Mouse (Mus musculus): ENCODE results near the gene 1700042G07Rik. TPM values are rescaled to one million over a fixed set of nuclear protein-coding genes. Genes with fewer than 3 reads are reported as not detected.

Gene 1700042G07Rik
- polyA plus RNA-seq, 1 experiment from 2014 or later = not detected

DNA sequence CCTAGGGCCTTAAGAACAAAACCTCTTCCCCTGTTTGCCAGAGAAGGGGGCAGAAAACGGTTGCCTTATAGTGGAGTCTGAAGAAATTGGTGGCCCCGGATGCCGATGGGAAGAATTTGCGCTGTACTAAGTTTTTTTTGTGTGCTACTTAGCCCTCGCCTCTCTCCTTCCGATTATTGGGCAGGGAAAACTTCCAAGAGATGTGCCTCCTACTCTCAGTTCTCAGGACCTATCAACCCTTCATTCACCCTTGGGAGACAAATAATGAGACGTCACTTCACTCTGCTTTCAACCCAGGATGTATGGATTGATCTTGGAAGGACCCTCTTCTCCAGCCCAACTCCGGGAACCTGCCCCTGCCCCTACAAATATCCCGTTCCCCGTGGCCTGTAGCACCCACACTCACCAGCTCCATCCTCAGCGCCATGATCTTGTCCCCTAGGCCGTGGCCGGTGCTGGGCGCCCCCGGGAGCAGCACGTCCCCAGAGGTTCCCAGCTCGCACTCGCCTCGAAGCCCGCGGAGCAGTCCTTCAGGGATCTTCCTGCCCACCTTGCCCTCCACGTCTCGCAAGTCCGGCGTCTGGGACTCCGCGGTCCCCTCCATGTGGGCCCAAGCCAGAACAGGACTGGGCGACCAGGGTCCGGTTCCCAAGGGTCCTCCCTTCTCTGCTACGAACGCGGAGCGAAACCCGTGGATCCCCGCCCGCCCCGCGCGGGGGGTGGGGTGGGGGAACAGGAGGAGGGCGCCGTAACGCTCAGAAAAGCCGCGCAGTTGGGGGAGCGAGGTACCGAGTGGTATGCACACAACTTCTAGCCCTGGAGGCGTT, 29.1 kb upstream of the 1700042G07Rik start:
- Histone ChIP-seq H3K4me1 (peaks cover 14% of the 10 kb centered on the region), H3K27me3 (peaks cover 12% of the 10 kb centered on the region), H3K9me3 (no peaks in the 10 kb centered on the region), H3K27ac (no peak overlapping the region), H3K4me3 (peak overlapping the region; percentile 78), H3K36me3 (no peaks in the 10 kb centered on the region), H3K9ac (peak overlapping the region; percentile 81), H3K4me2 (replicated peaks) (peak overlapping the region; percentile 91)
- WGBS = under 1% methylated on average over 47 of the region's 47 CpGs
- peak; percentile 82 for ATAC-seq (ENCODE audit: low FRiP score, low read depth)

DNA sequence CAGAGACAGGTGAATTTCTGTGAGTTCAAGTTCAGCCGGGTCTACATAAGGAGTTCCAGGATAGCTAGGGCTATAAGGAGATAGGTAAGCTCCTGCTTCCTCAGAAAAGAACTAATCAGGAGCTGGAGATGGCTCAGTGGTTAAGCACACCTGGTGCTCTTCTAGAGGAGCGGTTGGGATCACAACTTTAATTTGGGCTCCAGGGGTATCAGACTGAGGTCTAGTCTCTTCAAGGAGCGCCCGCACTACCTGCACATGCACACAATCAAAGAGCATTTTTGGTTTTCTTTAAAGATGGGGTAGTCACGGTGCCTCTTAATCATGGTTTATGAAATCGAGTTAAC, 23.4 kb upstream of the 1700042G07Rik start:
- Histone ChIP-seq H3K9me3 (no peaks in the 10 kb centered on the region), H3K36me3 (peaks cover 34% of the 10 kb centered on the region), H3K27ac (peak overlapping the region; percentile 84), H3K4me3 (peak overlapping the region; percentile 77), H3K27me3 (no peaks in the 10 kb centered on the region), H3K4me1 (peaks cover 14% of the 10 kb centered on the region), H3K9ac (peak overlapping the region; percentile 94), H3K4me2 (replicated peaks) (peak overlapping the region; percentile 88)
- peak; percentile 9; the same call in 1 of the 2 replicates for ATAC-seq (ENCODE audit: low FRiP score, low read depth)
- WGBS = 22% methylated on average over 6 of the region's 6 CpGs

GRCm38 (mm10) chr4:116150156-116150861, 22.9 kb upstream of the 1700042G07Rik start:
- Histone ChIP-seq H3K27ac (peak overlapping the region; percentile 84), H3K4me2 (replicated peaks) (peak overlapping the region; percentile 88), H3K4me1 (peaks cover 14% of the 10 kb centered on the region), H3K27me3 (no peaks in the 10 kb centered on the region), H3K36me3 (peaks cover 39% of the 10 kb centered on the region), H3K9me3 (no peaks in the 10 kb centered on the region), H3K9ac (peak overlapping the region; percentile 94), H3K4me3 (peak overlapping the region; percentile 77)
- under 1% methylated on average over 60 of the region's 73 CpGs for WGBS
- peak; percentile 93 for ATAC-seq (ENCODE audit: low FRiP score, low read depth)

GRCm38 (mm10) chr4:116150862-116151221, 22.3 kb upstream of the 1700042G07Rik start:
- peak overlapping the region; percentile 94 for H3K9ac ChIP-seq
- ATAC-seq (ENCODE audit: low FRiP score, low read depth) = peak; percentile 38; the same call in 1 of the 2 replicates
- no peaks in the 10 kb centered on the region for H3K27me3 ChIP-seq
- H3K4me1 ChIP-seq = peaks cover 14% of the 10 kb centered on the region
- peak overlapping the region; percentile 88 for H3K4me2 ChIP-seq (replicated peaks)
- peak overlapping the region; percentile 77 for H3K4me3 ChIP-seq
- H3K27ac ChIP-seq = peak overlapping the region; percentile 73; the same call in 1 of the 2 replicates
- H3K36me3 ChIP-seq = peaks cover 44% of the 10 kb centered on the region
- WGBS = 14% methylated on average over 4 of the region's 4 CpGs
- no peaks in the 10 kb centered on the region for H3K9me3 ChIP-seq

GRCm38 (mm10) chr4:116151238-116151637, 21.9 kb upstream of the 1700042G07Rik start, which contains the start of gene Lurap1:
Gene Lurap1, minus strand, starts transcription at chr4:116151338.
- H3K9me3 ChIP-seq = no peaks in the 10 kb centered on the region
- H3K4me3 ChIP-seq = peak within 1 kb of the TSS; percentile 77
- 73% methylated on average over 6 of the region's 6 CpGs for WGBS

GRCm38 (mm10) chr4:116152702-116153101, 20.5 kb upstream of the 1700042G07Rik start:
- no peak for ATAC-seq (ENCODE audit: low FRiP score, low read depth)
- WGBS = 92% methylated on average over 15 of the region's 15 CpGs
- H3K9ac ChIP-seq = peak overlapping the region; percentile 31; the same call in 1 of the 2 replicates
- peaks cover 14% of the 10 kb centered on the region for H3K4me1 ChIP-seq
- no peaks in the 10 kb centered on the region for H3K27me3 ChIP-seq
- H3K4me3 ChIP-seq = no peak overlapping the region
- H3K9me3 ChIP-seq = no peaks in the 10 kb centered on the region
- peaks cover 63% of the 10 kb centered on the region for H3K36me3 ChIP-seq
- H3K27ac ChIP-seq = no peak overlapping the region
- H3K4me2 ChIP-seq (replicated peaks) = no peak overlapping the region

More at GRCm38 (mm10) chr4:116151238-116151637, 21.9 kb upstream of the 1700042G07Rik start, which contains the start of gene Lurap1:
- Histone ChIP-seq H3K9ac (peak within 1 kb of the TSS; percentile 94), H3K27ac (peak within 1 kb of the TSS; percentile 84), H3K27me3 (no peaks in the 10 kb centered on the region), H3K4me1 (peaks cover 14% of the 10 kb centered on the region), H3K36me3 (peaks cover 48% of the 10 kb centered on the region), H3K4me2 (replicated peaks) (peak within 1 kb of the TSS; percentile 88)
- no peak for ATAC-seq (ENCODE audit: low FRiP score, low read depth)

DNA sequence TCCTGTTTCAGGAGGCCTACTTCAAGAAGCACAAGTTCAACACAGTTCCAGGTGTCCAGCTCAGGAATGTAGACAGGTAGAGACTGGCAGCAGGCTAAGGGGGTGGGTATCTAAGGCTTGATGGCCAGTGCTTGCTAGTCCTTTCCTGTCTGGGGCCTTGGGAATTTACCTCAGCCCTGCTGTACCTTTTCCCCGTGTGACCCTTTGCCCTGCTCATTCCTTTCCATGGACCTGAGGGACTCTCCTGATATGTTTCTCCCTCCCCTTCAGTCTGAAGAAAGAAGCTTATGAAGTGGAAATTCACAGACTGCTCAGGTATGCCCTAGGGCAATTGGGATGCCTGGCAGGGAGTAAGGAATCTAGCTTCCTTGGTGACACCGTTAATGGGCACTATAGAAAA, 15.3 kb upstream of the 1700042G07Rik start:
- Histone ChIP-seq H3K36me3 (peaks cover 86% of the 10 kb centered on the region), H3K27me3 (no peaks in the 10 kb centered on the region), H3K4me2 (replicated peaks) (no peak overlapping the region), H3K4me3 (no peak overlapping the region), H3K27ac (no peak overlapping the region), H3K9ac (no peak overlapping the region), H3K4me1 (no peaks in the 10 kb centered on the region), H3K9me3 (no peaks in the 10 kb centered on the region)
- ATAC-seq (ENCODE audit: low FRiP score, low read depth) = no peak
- 86% methylated on average over 2 of the region's 2 CpGs for WGBS

DNA sequence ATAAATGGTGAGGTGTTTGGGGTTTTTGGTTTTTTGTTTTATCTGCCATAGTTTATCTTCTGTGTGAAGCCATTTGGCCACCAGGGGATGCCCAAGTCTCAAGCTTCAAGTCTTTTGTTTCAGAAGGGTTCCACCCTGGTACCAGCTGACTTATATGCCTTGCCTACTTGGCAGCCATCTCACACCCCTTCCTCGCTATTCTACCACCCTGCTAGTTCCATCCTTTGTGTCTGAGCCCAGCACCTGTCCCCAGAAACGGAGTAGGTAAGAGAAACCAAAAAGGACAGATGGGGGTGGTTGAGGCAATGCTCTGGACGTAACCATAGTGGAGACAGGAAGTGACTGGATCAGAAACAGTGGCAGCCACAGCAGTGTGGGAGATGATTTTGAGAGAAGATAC, 13.3 kb upstream of the 1700042G07Rik start:
- Histone ChIP-seq H3K4me2 (replicated peaks) (no peak overlapping the region), H3K27me3 (no peaks in the 10 kb centered on the region), H3K36me3 (peaks cover 66% of the 10 kb centered on the region), H3K4me1 (0 out of 2 replicates have a peak, but pooled peaks cover under 1% of the 10 kb centered on the region), H3K27ac (no peak overlapping the region), H3K9ac (no peak overlapping the region), H3K9me3 (no peaks in the 10 kb centered on the region), H3K4me3 (no peak overlapping the region)
- 76% methylated on average over 3 of the region's 3 CpGs for WGBS
- ATAC-seq (ENCODE audit: low FRiP score, low read depth) = no peak

- Histone ChIP-seq H3K27ac (no peak overlapping the region), H3K27me3 (no peaks in the 10 kb centered on the region), H3K4me2 (replicated peaks) (no peak overlapping the region), H3K4me3 (no peak overlapping the region), H3K36me3 (peaks cover 57% of the 10 kb centered on the region), H3K9ac (no peak overlapping the region), H3K9me3 (no peaks in the 10 kb centered on the region), H3K4me1 (peaks cover 9% of the 10 kb centered on the region)
- 78% methylated on average over 3 of the region's 3 CpGs for WGBS
- ATAC-seq (ENCODE audit: low FRiP score, low read depth) = no peak
Measured at GRCm38 (mm10) chr4:116160769-116161168, 12.4 kb upstream of the 1700042G07Rik start.

DNA sequence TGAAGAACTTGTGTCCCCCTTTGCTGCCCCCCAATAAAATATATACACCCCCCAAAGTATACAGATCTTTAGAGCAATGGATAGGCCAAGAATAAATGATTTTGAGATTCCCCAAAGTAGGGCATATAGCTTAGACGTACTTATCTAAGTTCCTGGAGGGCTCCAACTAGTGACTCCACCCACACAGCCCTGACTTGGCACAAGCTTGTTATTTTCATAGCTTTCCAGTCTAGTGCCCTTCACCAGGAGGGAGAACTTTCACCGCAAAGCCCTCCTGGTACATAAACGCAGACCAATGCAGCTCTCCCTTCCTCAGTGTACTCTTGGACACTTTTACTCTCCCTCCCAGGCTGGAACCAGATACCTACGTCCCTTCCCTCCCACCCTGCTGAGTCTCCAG, 11.0 kb upstream of the 1700042G07Rik start:
- Histone ChIP-seq H3K27ac (no peak overlapping the region), H3K4me2 (replicated peaks) (no peak overlapping the region), H3K27me3 (no peaks in the 10 kb centered on the region), H3K36me3 (peaks cover 43% of the 10 kb centered on the region), H3K4me3 (no peak overlapping the region), H3K4me1 (peaks cover 15% of the 10 kb centered on the region), H3K9ac (no peak overlapping the region), H3K9me3 (no peaks in the 10 kb centered on the region)
- no peak for ATAC-seq (ENCODE audit: low FRiP score, low read depth)
- 81% methylated on average over 4 of the region's 4 CpGs for WGBS

- H3K27ac ChIP-seq = no peak overlapping the region
- no peak for ATAC-seq (ENCODE audit: low FRiP score, low read depth)
- peaks cover 15% of the 10 kb centered on the region for H3K36me3 ChIP-seq
- H3K9me3 ChIP-seq = no peaks in the 10 kb centered on the region
- no peaks in the 10 kb centered on the region for H3K27me3 ChIP-seq
- H3K4me1 ChIP-seq = peaks cover 15% of the 10 kb centered on the region
- H3K9ac ChIP-seq = no peak overlapping the region
- H3K4me2 ChIP-seq (replicated peaks) = no peak overlapping the region
- WGBS = 77% methylated on average over 2 of the region's 2 CpGs
- no peak overlapping the region for H3K4me3 ChIP-seq
Measured at GRCm38 (mm10) chr4:116164759-116165554, 8.2 kb upstream of the 1700042G07Rik start.

All from limb, embryonic 13.5 days (tissue).